Mouse (Mus musculus): ENCODE results near the gene Pparg. TPM values are rescaled to one million over a fixed set of nuclear protein-coding genes. Genes with fewer than 3 reads are reported as not detected.

The Pparg gene
- polyA plus RNA-seq, 1 experiment from 2014 or later, result not detected

DNA sequence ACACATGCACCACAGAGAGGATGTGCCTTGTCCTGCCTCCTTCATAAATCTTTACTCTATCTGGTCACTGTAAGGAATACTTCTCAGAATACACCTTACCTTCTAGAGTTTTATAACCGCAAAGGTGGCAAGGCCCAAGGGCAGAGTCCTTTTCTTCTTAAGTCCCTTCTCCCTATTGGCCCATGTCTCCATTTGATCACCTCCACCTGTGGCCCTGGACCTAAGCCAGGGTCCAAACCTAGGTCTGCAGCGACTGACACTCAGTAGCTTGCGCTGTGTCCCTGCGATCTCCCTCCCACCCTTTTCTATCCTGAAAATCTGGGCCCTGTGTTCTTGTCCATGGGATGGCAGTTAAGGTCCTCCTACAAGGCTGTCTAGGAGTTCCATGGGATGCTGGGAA is 142.3 kb downstream of the Pparg start:
- H3K27ac ChIP-seq (ENCODE audit: low read depth, low read length), result no peak overlapping the region

DNA sequence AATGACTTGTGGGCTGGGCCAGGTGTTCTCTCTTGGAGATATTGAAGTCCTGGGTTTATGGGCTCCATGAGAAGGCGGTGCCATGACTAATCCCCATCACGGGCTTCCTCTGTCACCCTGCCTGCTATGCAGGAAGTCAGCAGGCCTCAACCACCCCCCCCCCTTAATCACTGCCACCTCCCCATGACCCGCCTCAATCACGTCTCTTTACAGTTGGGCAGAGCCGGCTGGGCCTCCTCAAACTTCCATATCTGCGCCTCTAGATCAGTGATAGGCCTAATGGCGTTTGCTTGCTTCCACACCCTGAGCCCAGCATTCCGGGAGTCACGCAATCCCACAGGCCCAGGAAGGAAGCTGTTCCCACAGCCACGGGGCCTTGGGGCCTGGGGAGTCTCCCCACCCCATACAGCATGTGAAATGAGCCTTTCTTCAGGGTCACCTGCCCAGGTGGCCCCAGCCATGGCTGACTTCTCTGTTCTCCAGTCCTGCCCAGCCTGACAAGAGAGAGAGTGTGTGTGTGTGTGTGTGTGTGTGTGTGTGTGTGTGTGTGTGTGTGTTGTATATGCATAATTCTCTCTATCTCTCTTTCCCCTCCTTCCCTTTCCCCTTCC is 142.9 kb downstream of the Pparg start:
- H3K4me1 ChIP-seq (ENCODE audit: control insufficient read depth, insufficient read depth, low read length), result no peaks in the 10 kb centered on the region
- H3K4me3 ChIP-seq (ENCODE audit: low read depth, low read length), result no peak overlapping the region
- WGBS, result 84% methylated on average over 10 of the region's 10 CpGs
- H3K9me3 ChIP-seq (replicated peaks; ENCODE audit: control insufficient read depth, low read length), result peaks cover 6% of the 10 kb centered on the region; the same call in 1 of the 2 replicates
- ATAC-seq, result no peak
- no peak for DNase-seq (ENCODE audit: low spot score)
- H3K36me3 ChIP-seq (ENCODE audit: control insufficient read depth, insufficient read depth, low read length), result no peaks in the 10 kb centered on the region
- no peak overlapping the region for H3K4me2 ChIP-seq (ENCODE audit: low read length)
- no peaks in the 10 kb centered on the region for H3K27me3 ChIP-seq (replicated peaks; ENCODE audit: control insufficient read depth, insufficient read depth, low read length)
- no peak overlapping the region for H3K9ac ChIP-seq (ENCODE audit: low read length)
- H3K27ac ChIP-seq (ENCODE audit: low read depth, low read length), result no peak overlapping the region

More for the DNA sequence above, 142.3 kb downstream of the Pparg start:
- no peaks in the 10 kb centered on the region for H3K4me1 ChIP-seq (ENCODE audit: control insufficient read depth, insufficient read depth, low read length)
- ATAC-seq (no peak), DNase-seq (ENCODE audit: low spot score) (no peak)
- H3K9me3 ChIP-seq (replicated peaks; ENCODE audit: control insufficient read depth, low read length), result no peaks in the 10 kb centered on the region
- no peaks in the 10 kb centered on the region for H3K27me3 ChIP-seq (replicated peaks; ENCODE audit: control insufficient read depth, insufficient read depth, low read length)
- H3K36me3 ChIP-seq (ENCODE audit: control insufficient read depth, insufficient read depth, low read length), result no peaks in the 10 kb centered on the region
- no peak overlapping the region for H3K9ac ChIP-seq (ENCODE audit: low read length)
- no peak overlapping the region for H3K4me3 ChIP-seq (ENCODE audit: low read depth, low read length)
- 97% methylated on average over 4 of the region's 4 CpGs for WGBS
- no peak overlapping the region for H3K4me2 ChIP-seq (ENCODE audit: low read length)

- 91% methylated on average over 3 of the region's 3 CpGs for WGBS
- no peak overlapping the region for H3K4me2 ChIP-seq (ENCODE audit: low read length)
- H3K36me3 ChIP-seq (ENCODE audit: control insufficient read depth, insufficient read depth, low read length), result no peaks in the 10 kb centered on the region
- H3K27ac ChIP-seq (ENCODE audit: low read depth, low read length), result no peak overlapping the region
- no peak overlapping the region for H3K9ac ChIP-seq (ENCODE audit: low read length)
- DNase-seq (ENCODE audit: low spot score) (no peak), ATAC-seq (no peak)
- H3K27me3 ChIP-seq (replicated peaks; ENCODE audit: control insufficient read depth, insufficient read depth, low read length), result no peaks in the 10 kb centered on the region
- peaks cover 6% of the 10 kb centered on the region; the same call in 1 of the 2 replicates for H3K9me3 ChIP-seq (replicated peaks; ENCODE audit: control insufficient read depth, low read length)
- H3K4me1 ChIP-seq (ENCODE audit: control insufficient read depth, insufficient read depth, low read length), result no peaks in the 10 kb centered on the region
- no peak overlapping the region for H3K4me3 ChIP-seq (ENCODE audit: low read depth, low read length)
These were observed 143.4 kb downstream of the Pparg start for GRCm38 (mm10) chr6:115504160-115504558.

- Histone ChIP-seq H3K36me3 (ENCODE audit: control insufficient read depth, insufficient read depth, low read length) (no peaks in the 10 kb centered on the region), H3K27ac (ENCODE audit: low read depth, low read length) (no peak overlapping the region), H3K9ac (ENCODE audit: low read length) (no peak overlapping the region), H3K27me3 (replicated peaks; ENCODE audit: control insufficient read depth, insufficient read depth, low read length) (no peaks in the 10 kb centered on the region), H3K4me2 (ENCODE audit: low read length) (no peak overlapping the region), H3K4me3 (ENCODE audit: low read depth, low read length) (no peak overlapping the region), H3K4me1 (ENCODE audit: control insufficient read depth, insufficient read depth, low read length) (no peaks in the 10 kb centered on the region), H3K9me3 (replicated peaks; ENCODE audit: control insufficient read depth, low read length) (peaks cover 6% of the 10 kb centered on the region; the same call in 1 of the 2 replicates)
- ATAC-seq (no peak), DNase-seq (ENCODE audit: low spot score) (no peak)
- WGBS, result 86% methylated on average over 5 of the region's 5 CpGs
These were observed 144.2 kb downstream of the Pparg start for GRCm38 (mm10) chr6:115504915-115505314.

DNA sequence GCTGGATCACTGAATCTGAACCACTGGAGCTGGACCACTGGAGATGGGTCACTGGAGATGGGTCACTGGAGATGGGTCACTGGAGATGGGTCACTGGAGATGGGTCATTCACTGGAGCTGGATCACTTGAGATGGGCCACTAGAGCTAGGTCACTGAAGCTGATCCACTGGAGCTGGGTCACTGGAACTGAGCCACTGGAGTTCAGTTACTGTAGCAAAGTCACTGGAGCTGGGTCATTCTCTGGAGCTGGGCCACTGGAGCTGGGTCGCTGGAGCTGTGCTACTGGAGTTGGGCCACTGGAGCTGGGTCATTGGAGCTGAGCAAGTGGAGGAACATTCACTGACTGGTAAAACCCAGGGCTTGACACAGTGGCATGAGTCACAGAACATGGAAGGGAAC is 145.7 kb downstream of the Pparg start:
- Histone ChIP-seq H3K27ac (ENCODE audit: low read depth, low read length) (no peak overlapping the region), H3K4me1 (ENCODE audit: control insufficient read depth, insufficient read depth, low read length) (no peaks in the 10 kb centered on the region), H3K9ac (ENCODE audit: low read length) (no peak overlapping the region), H3K27me3 (replicated peaks; ENCODE audit: control insufficient read depth, insufficient read depth, low read length) (no peaks in the 10 kb centered on the region), H3K4me3 (ENCODE audit: low read depth, low read length) (no peak overlapping the region), H3K4me2 (ENCODE audit: low read length) (no peak overlapping the region), H3K9me3 (replicated peaks; ENCODE audit: control insufficient read depth, low read length) (peaks cover 6% of the 10 kb centered on the region; the same call in 1 of the 2 replicates), H3K36me3 (ENCODE audit: control insufficient read depth, insufficient read depth, low read length) (no peaks in the 10 kb centered on the region)
- ATAC-seq (no peak), DNase-seq (ENCODE audit: low spot score) (no peak)
- WGBS, result 100% methylated on average over 1 of the region's 1 CpGs

- Histone ChIP-seq H3K4me1 (ENCODE audit: control insufficient read depth, insufficient read depth, low read length) (no peaks in the 10 kb centered on the region), H3K27me3 (replicated peaks; ENCODE audit: control insufficient read depth, insufficient read depth, low read length) (no peaks in the 10 kb centered on the region), H3K9ac (ENCODE audit: low read length) (no peak overlapping the region), H3K27ac (ENCODE audit: low read depth, low read length) (no peak overlapping the region), H3K4me2 (ENCODE audit: low read length) (no peak overlapping the region), H3K36me3 (ENCODE audit: control insufficient read depth, insufficient read depth, low read length) (no peaks in the 10 kb centered on the region), H3K4me3 (ENCODE audit: low read depth, low read length) (no peak overlapping the region), H3K9me3 (replicated peaks; ENCODE audit: control insufficient read depth, low read length) (peaks cover 6% of the 10 kb centered on the region; the same call in 1 of the 2 replicates)
- 88% methylated on average over 3 of the region's 3 CpGs for WGBS
- DNase-seq (ENCODE audit: low spot score) (no peak), ATAC-seq (no peak)
These were observed 150.7 kb downstream of the Pparg start for GRCm38 (mm10) chr6:115511447-115511846.

GRCm38 (mm10) chr6:115513207-115513606 is 152.5 kb downstream of the Pparg start:
- Histone ChIP-seq H3K36me3 (ENCODE audit: control insufficient read depth, insufficient read depth, low read length) (no peaks in the 10 kb centered on the region), H3K4me3 (ENCODE audit: low read depth, low read length) (no peak overlapping the region), H3K27ac (ENCODE audit: low read depth, low read length) (no peak overlapping the region), H3K9ac (ENCODE audit: low read length) (no peak overlapping the region), H3K27me3 (replicated peaks; ENCODE audit: control insufficient read depth, insufficient read depth, low read length) (no peaks in the 10 kb centered on the region), H3K9me3 (replicated peaks; ENCODE audit: control insufficient read depth, low read length) (peaks cover 5% of the 10 kb centered on the region; the same call in 1 of the 2 replicates), H3K4me1 (ENCODE audit: control insufficient read depth, insufficient read depth, low read length) (no peaks in the 10 kb centered on the region), H3K4me2 (ENCODE audit: low read length) (no peak overlapping the region)
- no peak for ATAC-seq
- DNase-seq (ENCODE audit: low spot score), result no peak
- WGBS, result 91% methylated on average over 4 of the region's 4 CpGs

- Histone ChIP-seq H3K27me3 (replicated peaks; ENCODE audit: control insufficient read depth, insufficient read depth, low read length) (no peaks in the 10 kb centered on the region), H3K27ac (ENCODE audit: low read depth, low read length) (no peak overlapping the region), H3K9ac (ENCODE audit: low read length) (no peak overlapping the region), H3K4me3 (ENCODE audit: low read depth, low read length) (no peak overlapping the region), H3K4me2 (ENCODE audit: low read length) (no peak overlapping the region), H3K4me1 (ENCODE audit: control insufficient read depth, insufficient read depth, low read length) (no peaks in the 10 kb centered on the region), H3K36me3 (ENCODE audit: control insufficient read depth, insufficient read depth, low read length) (no peaks in the 10 kb centered on the region), H3K9me3 (replicated peaks; ENCODE audit: control insufficient read depth, low read length) (no peaks in the 10 kb centered on the region)
- DNase-seq (ENCODE audit: low spot score) (no peak), ATAC-seq (no peak)
- 74% methylated on average over 4 of the region's 4 CpGs for WGBS
These were observed 157.2 kb downstream of the Pparg start for GRCm38 (mm10) chr6:115517904-115518303.

DNA sequence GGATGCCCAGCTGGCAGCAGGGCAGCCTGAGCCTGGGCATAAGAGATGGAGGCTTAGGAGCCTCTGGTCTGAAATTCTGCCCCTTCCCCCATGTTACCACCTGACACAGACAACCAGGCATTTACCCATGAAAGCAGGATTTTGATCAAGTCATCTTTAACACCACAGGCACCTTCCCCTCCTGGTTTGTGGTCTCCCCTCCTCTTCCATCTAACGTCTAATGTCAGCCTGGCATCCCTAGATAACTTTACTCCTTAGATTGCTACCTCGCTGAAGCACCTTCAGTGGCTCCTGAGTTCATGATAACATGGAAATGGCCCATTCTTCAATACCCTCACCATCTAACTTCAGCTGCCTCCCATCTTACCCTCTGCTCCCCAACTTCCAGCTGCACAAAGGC is 157.6 kb downstream of the Pparg start:
- Histone ChIP-seq H3K27ac (ENCODE audit: low read depth, low read length) (no peak overlapping the region), H3K9me3 (replicated peaks; ENCODE audit: control insufficient read depth, low read length) (no peaks in the 10 kb centered on the region), H3K4me3 (ENCODE audit: low read depth, low read length) (no peak overlapping the region), H3K27me3 (replicated peaks; ENCODE audit: control insufficient read depth, insufficient read depth, low read length) (no peaks in the 10 kb centered on the region), H3K4me2 (ENCODE audit: low read length) (no peak overlapping the region), H3K9ac (ENCODE audit: low read length) (no peak overlapping the region), H3K36me3 (ENCODE audit: control insufficient read depth, insufficient read depth, low read length) (no peaks in the 10 kb centered on the region), H3K4me1 (ENCODE audit: control insufficient read depth, insufficient read depth, low read length) (no peaks in the 10 kb centered on the region)
- WGBS, result 73% methylated on average over 2 of the region's 2 CpGs
- no peak for ATAC-seq
- DNase-seq (ENCODE audit: low spot score), result no peak

Data from forebrain, embryonic 14.5 days (tissue).